Mouse (Mus musculus): ENCODE data around the gene AC134908.4. TPM values are rescaled to one million over a fixed set of nuclear protein-coding genes. Genes with fewer than 3 reads are reported as not detected.

AC134908.4 gene
- polyA plus RNA-seq, 1 experiment from 2014 or later, result 0.98 TPM

DNA sequence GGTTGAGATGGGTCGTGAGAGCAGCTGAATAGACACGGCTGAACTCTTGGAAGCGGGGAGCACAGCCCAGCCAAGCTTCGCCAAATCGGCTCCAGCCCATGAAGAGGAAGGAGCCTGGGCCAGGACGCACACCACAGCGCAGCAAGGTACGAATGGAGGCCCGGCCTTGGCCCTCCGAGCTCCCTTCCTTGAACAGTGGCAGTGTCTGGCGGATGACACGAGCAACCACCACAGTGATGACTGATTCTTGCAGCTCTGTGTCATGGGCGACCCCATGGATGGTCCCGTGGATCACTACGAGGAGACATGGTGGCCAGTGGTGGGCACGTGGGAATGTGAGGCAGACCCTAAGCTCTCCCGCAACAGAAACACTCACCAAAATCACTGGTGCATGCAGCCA, 461 bp downstream of the AC134908.4 start:
- Histone ChIP-seq H3K9me3 (replicated peaks) (no peaks in the 10 kb centered on the region), H3K9ac (peak overlapping the region; percentile 73), H3K4me3 (peak overlapping the region; percentile 76), H3K4me2 (replicated peaks) (peak overlapping the region; percentile 92), H3K4me1 (peaks cover 61% of the 10 kb centered on the region), H3K27me3 (no peaks in the 10 kb centered on the region), H3K36me3 (no peaks in the 10 kb centered on the region), H3K27ac (peak overlapping the region; percentile 93)
- 39% methylated on average over 17 of the region's 17 CpGs for WGBS
- no peak for ATAC-seq (ENCODE audit: low FRiP score)

- Histone ChIP-seq H3K36me3 (peaks cover 8% of the 10 kb centered on the region; the same call in 1 of the 2 replicates), H3K9ac (no peak overlapping the region), H3K27ac (peak overlapping the region; percentile 93), H3K27me3 (no peaks in the 10 kb centered on the region), H3K4me3 (0 out of 2 replicates have a peak overlapping the region, but pooled peaks have one; percentile 3), H3K4me1 (peaks cover 61% of the 10 kb centered on the region), H3K9me3 (replicated peaks) (no peaks in the 10 kb centered on the region), H3K4me2 (replicated peaks) (peak overlapping the region; percentile 92)
- WGBS, result 30% methylated on average over 13 of the region's 13 CpGs
- ATAC-seq (ENCODE audit: low FRiP score), result peak; percentile 44
These were observed 1.3 kb downstream of the AC134908.4 start for GRCm38 (mm10) chr17:25794197-25794596.

- Histone ChIP-seq H3K36me3 (peaks cover 16% of the 10 kb centered on the region), H3K4me2 (replicated peaks) (peak within 1 kb of the TSS; percentile 89), H3K9me3 (replicated peaks) (no peaks in the 10 kb centered on the region), H3K27ac (peak within 1 kb of the TSS; percentile 93), H3K4me3 (peak within 1 kb of the TSS; percentile 68), H3K27me3 (no peaks in the 10 kb centered on the region), H3K4me1 (peaks cover 60% of the 10 kb centered on the region), H3K9ac (peak within 1 kb of the TSS; percentile 83)
- under 1% methylated on average over 14 of the region's 14 CpGs for WGBS
- ATAC-seq (ENCODE audit: low FRiP score), result peak; percentile 32
These were observed 2.8 kb downstream of the AC134908.4 start, which contains the start of gene Fam173a for GRCm38 (mm10) chr17:25792615-25793014. Gene Fam173a, minus strand, starts transcription at chr17:25792901.

GRCm38 (mm10) chr17:25791843-25792527, 3.5 kb downstream of the AC134908.4 start:
- Histone ChIP-seq H3K4me1 (peaks cover 54% of the 10 kb centered on the region), H3K36me3 (peaks cover 22% of the 10 kb centered on the region), H3K27me3 (no peaks in the 10 kb centered on the region)

GRCm38 (mm10) chr17:25791320-25791842, 4.1 kb downstream of the AC134908.4 start:
- H3K27me3 ChIP-seq, result no peaks in the 10 kb centered on the region
- peaks cover 51% of the 10 kb centered on the region for H3K4me1 ChIP-seq
- WGBS, result 29% methylated on average over 19 of the region's 19 CpGs
- peak overlapping the region; percentile 89 for H3K4me2 ChIP-seq (replicated peaks)
- peaks cover 26% of the 10 kb centered on the region for H3K36me3 ChIP-seq
- ATAC-seq (ENCODE audit: low FRiP score), result no peak
- no peaks in the 10 kb centered on the region for H3K9me3 ChIP-seq (replicated peaks)
- peak overlapping the region; percentile 68 for H3K4me3 ChIP-seq
- H3K9ac ChIP-seq, result peak overlapping the region; percentile 83
- peak overlapping the region; percentile 93 for H3K27ac ChIP-seq

More at GRCm38 (mm10) chr17:25791843-25792527, 3.5 kb downstream of the AC134908.4 start:
- under 1% methylated on average over 45 of the region's 45 CpGs for WGBS
- H3K4me2 ChIP-seq (replicated peaks), result peak overlapping the region; percentile 89
- ATAC-seq (ENCODE audit: low FRiP score), result peak; percentile 26
- peak overlapping the region; percentile 68 for H3K4me3 ChIP-seq
- H3K27ac ChIP-seq, result peak overlapping the region; percentile 93
- H3K9me3 ChIP-seq (replicated peaks), result no peaks in the 10 kb centered on the region
- peak overlapping the region; percentile 83 for H3K9ac ChIP-seq

- Histone ChIP-seq H3K36me3 (peaks cover 49% of the 10 kb centered on the region), H3K9me3 (replicated peaks) (no peaks in the 10 kb centered on the region), H3K9ac (no peak overlapping the region), H3K4me3 (no peak overlapping the region), H3K4me1 (peaks cover 36% of the 10 kb centered on the region), H3K27ac (no peak overlapping the region), H3K4me2 (replicated peaks) (no peak overlapping the region), H3K27me3 (no peaks in the 10 kb centered on the region)
- 93% methylated on average over 9 of the region's 9 CpGs for WGBS
- no peak for ATAC-seq (ENCODE audit: low FRiP score)
These were observed 8.5 kb downstream of the AC134908.4 start for GRCm38 (mm10) chr17:25786781-25787504.

GRCm38 (mm10) chr17:25786280-25786679, 9.2 kb downstream of the AC134908.4 start, which contains the start of gene Ccdc78:
Gene Ccdc78, plus strand, starts transcription at chr17:25786580.
- peaks cover 32% of the 10 kb centered on the region for H3K4me1 ChIP-seq
- no peak for ATAC-seq (ENCODE audit: low FRiP score)
- peaks cover 56% of the 10 kb centered on the region for H3K36me3 ChIP-seq
- peak within 1 kb of the TSS; percentile 68 for H3K4me3 ChIP-seq
- 86% methylated on average over 3 of the region's 3 CpGs for WGBS
- peak within 1 kb of the TSS; percentile 79 for H3K4me2 ChIP-seq (replicated peaks)
- no peaks in the 10 kb centered on the region for H3K9me3 ChIP-seq (replicated peaks)
- peak within 1 kb of the TSS; percentile 93 for H3K27ac ChIP-seq
- H3K27me3 ChIP-seq, result no peaks in the 10 kb centered on the region
- H3K9ac ChIP-seq, result peak within 1 kb of the TSS; percentile 82; the same call in 1 of the 2 replicates

DNA sequence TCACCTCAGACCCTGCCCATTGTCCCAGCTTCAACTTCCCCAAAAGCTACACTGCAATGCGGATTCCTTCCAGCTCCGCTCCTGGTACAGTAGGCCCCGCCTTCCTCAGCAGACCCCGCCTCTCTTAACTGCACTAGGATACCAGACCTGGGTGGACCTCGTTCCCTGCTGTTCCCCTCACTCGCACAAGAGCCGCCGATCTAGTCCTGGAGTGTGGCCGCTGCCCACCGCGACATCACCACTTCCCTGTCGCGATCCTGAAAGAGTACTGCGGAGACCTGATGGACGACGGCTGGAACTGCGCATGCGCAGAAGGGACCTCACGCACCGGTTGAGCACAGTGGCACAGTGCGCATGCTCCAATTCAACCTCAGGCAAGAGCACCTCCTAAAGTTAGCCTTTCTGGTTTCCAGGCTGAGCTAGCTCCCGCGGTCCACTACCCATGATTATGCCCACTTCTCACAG, 10.1 kb downstream of the AC134908.4 start, which contains the start of gene Haghl:
Gene Haghl, minus strand, starts transcription at position 393 of the 465 bp plus-strand sequence.
- under 1% methylated on average over 23 of the region's 23 CpGs for WGBS

DNA sequence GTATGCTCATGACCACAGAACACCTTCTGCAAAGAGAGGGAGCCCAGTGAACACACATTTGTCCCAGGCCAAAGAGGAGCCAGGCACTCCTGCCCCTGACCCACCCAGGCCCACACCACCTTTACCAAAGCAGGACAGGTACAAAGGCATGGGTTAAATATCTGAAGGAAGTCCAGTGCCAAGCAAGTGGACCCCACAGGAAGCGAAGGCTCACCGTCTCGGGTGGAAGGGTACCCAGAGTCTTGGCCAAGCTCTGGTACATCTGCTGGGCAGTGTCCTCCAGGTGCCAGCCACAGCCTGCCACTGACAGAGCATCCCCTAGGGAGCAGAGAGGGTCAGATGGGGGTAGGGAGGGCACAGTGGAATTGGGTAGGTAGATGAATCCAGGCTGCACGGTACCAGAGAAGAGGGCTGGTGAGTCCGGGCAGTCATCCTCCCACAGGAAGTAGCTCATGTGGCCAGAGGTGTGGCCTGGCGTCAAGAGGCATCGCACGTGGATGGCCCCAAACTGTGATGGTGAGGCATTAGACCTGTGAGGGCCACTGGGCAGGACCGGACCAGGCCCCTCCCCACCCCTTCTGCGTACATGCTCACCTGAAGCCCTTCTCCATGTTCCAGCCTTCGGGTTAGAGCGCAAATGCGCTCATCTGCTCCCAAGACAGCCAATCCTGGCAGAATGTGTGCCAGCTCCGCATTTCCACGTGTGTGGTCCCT, 11.4 kb downstream of the AC134908.4 start:
- Histone ChIP-seq H3K36me3 (peaks cover 63% of the 10 kb centered on the region), H3K27me3 (no peaks in the 10 kb centered on the region), H3K4me2 (replicated peaks) (peak overlapping the region; percentile 79), H3K9ac (peak overlapping the region; percentile 82), H3K4me3 (peak overlapping the region; percentile 68), H3K4me1 (peaks cover 23% of the 10 kb centered on the region), H3K9me3 (replicated peaks) (no peaks in the 10 kb centered on the region), H3K27ac (no peak overlapping the region)
- no peak for ATAC-seq (ENCODE audit: low FRiP score)
- 84% methylated on average over 15 of the region's 15 CpGs for WGBS

More for the DNA sequence above, 10.1 kb downstream of the AC134908.4 start, which contains the start of gene Haghl:
- H3K9ac ChIP-seq, result peak within 1 kb of the TSS; percentile 82
- H3K9me3 ChIP-seq (replicated peaks), result no peaks in the 10 kb centered on the region
- H3K36me3 ChIP-seq, result peaks cover 65% of the 10 kb centered on the region
- peak; percentile 77 for ATAC-seq (ENCODE audit: low FRiP score)
- H3K4me1 ChIP-seq, result peaks cover 23% of the 10 kb centered on the region
- peak within 1 kb of the TSS; percentile 93 for H3K27ac ChIP-seq
- H3K4me3 ChIP-seq, result peak within 1 kb of the TSS; percentile 68
- H3K27me3 ChIP-seq, result no peaks in the 10 kb centered on the region
- peak within 1 kb of the TSS; percentile 79 for H3K4me2 ChIP-seq (replicated peaks)

GRCm38 (mm10) chr17:25783086-25783485, 12.4 kb downstream of the AC134908.4 start:
- Histone ChIP-seq H3K36me3 (peaks cover 66% of the 10 kb centered on the region), H3K27ac (no peak overlapping the region), H3K4me3 (no peak overlapping the region), H3K9me3 (replicated peaks) (no peaks in the 10 kb centered on the region), H3K27me3 (no peaks in the 10 kb centered on the region), H3K4me2 (replicated peaks) (no peak overlapping the region), H3K9ac (no peak overlapping the region; the same call in 1 of the 2 replicates), H3K4me1 (peaks cover 23% of the 10 kb centered on the region)
- WGBS, result 80% methylated on average over 7 of the region's 7 CpGs
- no peak for ATAC-seq (ENCODE audit: low FRiP score)

DNA sequence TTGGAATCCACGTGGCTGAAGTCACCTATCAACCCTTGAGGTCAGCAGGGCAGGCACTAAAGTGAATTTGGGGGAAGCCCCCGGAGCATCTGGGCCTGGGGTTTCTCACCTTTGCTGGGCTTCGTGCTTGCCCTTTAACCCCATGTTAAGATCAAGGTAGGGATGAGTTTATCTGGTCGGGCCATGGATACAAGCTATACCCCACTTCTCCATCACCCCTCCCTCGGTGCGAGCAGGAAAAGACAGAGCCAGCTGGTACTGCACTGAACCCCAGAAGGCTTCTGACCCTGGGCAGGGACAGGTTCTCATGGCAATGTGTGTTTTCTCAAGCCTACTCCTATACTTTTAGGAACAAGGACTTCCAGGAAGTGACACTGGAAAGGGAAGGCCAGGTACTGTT, 14.1 kb downstream of the AC134908.4 start:
- Histone ChIP-seq H3K36me3 (peaks cover 57% of the 10 kb centered on the region), H3K4me1 (peaks cover 23% of the 10 kb centered on the region), H3K4me2 (replicated peaks) (no peak overlapping the region), H3K9ac (no peak overlapping the region), H3K4me3 (no peak overlapping the region), H3K27ac (no peak overlapping the region; the same call in 1 of the 2 replicates), H3K27me3 (no peaks in the 10 kb centered on the region), H3K9me3 (replicated peaks) (no peaks in the 10 kb centered on the region)
- no peak for ATAC-seq (ENCODE audit: low FRiP score)
- WGBS, result 86% methylated on average over 6 of the region's 6 CpGs
